Mouse (Mus musculus): Measurements from ENCODE around the gene Prdm16.

Prdm16 gene

DNA sequence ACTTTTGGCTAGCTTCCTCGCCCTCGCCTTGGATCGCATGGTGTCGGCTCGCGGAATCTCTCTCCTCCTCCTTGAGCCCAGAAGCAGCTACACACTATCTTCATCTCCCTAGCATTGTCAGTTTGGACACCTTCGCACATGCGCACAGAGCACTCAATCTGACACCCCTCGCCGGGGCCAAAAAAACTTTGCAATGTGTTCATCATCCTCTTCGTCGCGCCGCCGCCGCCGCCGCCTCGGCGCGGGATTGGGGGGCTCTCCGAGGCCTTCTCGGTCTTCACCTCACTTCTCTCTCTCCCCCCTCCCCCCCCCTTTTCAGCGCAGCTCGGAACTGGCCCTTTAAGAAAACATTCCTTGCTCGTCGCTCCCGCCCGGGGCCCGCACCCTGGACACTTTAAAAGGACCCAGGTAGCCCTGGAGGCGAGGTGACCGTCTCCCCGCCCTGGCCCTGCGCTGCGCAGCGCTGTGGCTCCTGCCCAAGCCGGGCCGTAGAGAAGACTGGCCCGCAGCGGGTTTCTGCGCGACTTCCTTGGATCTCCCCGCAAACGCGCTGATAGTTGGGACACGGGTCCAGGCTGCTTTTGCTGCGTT is at the start of gene Prdm16:
Prdm16 (minus strand) TSS at position 153 of the 591 bp plus-strand sequence.
- in situ Hi-C loops (cut with MboI, MseI), result no loop called here

DNA sequence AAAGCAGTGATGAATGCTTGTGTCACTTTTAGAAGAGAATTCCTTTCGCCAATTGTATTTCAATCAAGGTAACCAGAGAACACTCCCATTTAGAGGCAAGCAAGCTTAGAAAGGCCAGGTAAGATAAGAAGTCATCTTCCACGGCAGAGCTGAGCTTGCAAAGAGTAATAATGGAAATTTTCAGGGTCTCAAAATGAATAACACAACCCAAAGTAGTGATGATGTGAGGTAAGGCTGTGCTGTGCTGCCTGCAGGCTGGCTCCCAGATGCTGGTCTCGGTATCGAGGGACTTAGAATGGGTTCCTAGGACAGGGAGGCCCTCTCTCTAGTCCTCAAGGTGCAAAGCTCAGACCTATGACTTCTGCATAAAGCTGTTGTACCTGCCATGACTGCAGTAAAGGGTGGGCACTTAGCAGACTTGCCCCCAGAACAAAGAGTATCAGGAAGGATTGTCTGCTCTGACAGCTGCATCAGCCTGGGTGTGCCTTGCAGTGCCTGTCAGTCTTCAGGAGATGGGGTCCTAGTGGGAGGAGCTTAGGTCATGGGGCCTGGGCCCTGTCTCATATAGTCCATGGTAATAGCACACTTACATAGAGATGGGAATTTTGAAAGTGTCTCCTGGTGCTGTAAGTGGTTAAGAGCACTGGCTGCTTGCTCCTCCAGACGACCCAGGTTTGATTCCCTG is 46.5 kb upstream of the Prdm16 start:
- in situ Hi-C loops (cut with MboI, MseI), result no loop called here

DNA sequence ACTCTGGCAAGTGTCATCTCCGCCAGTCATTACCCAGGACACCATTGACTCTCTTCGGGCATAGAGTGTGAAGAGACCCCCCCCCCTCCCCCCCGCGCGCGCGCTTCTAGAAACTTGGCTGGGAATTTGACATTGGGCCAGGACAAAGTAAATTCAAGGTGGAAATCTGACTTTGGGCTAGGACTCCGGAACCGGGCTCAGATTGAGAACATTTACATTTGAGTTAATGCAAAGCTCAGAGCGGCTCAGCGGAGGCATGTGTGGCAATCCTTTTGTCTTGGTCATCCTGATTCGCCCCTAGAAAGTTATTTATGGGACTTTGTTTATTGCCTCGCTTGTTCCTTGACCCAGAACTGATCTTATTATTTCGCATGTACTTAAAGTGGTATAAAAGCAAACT is 45.6 kb upstream of the Prdm16 start:
- in situ Hi-C loops (cut with MboI, MseI), result no loop called here

DNA sequence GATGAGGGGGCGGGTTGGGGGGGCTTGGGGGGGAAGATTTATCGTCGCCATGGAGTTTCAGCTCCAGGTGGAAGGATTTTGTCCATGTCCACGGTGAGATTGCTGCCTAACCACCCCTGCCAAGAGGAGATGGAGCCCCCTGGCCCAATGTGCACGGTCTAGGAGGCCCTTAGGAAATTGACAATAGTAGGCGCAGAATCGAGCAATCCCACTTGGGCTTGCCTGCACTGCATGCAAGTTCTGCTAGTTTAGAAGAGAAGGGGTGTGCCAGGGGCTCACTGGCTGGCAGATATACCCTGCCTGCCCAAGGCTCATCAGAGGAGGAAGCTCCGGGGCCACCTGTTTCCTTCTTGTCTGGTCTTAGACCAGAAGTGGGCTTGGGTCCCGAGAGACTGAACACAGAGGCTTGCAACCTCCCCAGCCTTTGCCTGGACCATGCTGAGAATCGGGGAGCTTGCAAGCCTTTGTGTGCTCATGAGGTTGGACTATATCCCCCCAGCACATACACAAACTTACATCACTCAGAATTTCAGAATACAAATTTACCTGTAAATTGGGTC is 38.8 kb upstream of the Prdm16 start:
- in situ Hi-C loops (cut with MboI, MseI), result no loop called here

DNA sequence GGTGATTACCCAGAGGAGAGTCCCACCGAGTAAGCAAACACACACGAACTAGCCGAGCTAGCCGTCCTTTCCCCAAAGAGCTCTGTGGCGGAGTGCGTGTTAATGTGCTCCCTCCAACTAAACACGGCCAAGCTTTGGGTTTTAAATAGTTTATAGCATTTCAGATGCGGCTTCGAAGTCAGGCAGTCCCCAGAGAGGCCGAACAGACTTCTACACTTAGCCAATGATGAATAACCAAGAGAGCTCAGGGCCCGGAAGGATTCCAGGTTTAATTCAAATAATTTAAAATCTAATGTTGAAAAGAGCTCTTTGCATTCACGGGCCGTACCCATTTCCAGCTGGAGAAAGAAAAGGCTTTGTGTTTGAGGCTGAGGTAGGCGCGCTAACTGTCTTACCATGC is 38.3 kb upstream of the Prdm16 start:
- in situ Hi-C loops (cut with MboI, MseI), result no loop called here

DNA sequence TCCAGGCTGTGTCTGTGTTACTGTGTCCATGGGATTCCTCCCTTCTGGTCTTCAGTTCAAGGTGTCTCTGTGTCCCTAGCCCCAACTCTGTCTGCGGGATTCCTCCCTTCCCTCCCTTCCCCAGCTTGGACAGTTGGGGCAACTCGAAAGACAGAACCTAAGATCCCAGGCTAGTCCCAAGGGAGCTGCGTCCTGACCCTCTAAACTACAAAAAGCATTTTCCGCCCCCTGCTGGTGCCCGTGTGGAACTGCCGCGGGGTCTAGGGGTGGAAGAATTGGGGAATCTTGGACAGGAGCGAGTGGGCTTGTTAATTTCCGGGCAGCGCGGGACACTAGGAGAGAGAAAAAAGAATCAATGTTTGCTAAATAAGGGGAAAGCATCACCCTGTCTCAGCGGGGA is 37.9 kb upstream of the Prdm16 start:
- in situ Hi-C loops (cut with MboI, MseI), result no loop called here

DNA sequence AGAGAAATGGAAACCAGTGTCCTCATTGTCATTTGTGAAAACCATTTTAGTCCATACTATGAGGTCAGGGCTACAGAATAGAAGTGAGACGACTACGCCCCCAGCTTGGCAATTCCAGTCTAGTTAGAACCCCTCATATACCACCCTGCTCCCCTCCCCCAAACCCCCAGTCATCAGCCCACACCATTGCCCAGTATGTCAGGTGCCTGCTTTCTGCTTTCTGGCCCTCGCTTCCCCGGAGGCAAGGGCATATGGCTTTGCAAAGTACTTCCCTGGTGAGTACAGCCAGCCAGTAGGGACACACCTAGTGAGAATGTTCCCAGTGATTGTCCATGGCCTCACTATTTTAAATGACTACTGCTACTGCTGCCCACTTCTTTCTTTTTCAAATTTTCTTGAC is 37.3 kb upstream of the Prdm16 start:
- in situ Hi-C loops (cut with MboI, MseI), result no loop called here

DNA sequence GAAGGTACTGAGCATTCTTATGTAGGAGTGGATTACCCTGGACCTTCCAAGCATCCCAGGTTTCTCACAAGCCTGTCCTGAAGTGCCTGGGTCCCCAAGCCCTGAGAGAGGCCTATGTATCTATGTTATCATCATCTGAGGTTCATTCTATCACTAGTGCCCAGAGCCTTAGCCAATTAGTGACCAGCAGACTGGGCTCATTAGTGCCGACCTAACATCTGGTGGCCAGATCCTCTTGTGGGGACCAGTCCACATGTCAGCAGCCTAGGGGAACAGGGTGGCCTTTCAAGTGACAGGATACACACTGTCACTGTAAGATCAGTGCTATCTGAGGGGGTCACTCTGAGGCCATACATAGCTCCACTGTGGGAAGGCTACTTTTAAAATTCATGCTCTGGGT is 35.4 kb upstream of the Prdm16 start:
- in situ Hi-C loops (cut with MboI, MseI), result no loop called here

DNA sequence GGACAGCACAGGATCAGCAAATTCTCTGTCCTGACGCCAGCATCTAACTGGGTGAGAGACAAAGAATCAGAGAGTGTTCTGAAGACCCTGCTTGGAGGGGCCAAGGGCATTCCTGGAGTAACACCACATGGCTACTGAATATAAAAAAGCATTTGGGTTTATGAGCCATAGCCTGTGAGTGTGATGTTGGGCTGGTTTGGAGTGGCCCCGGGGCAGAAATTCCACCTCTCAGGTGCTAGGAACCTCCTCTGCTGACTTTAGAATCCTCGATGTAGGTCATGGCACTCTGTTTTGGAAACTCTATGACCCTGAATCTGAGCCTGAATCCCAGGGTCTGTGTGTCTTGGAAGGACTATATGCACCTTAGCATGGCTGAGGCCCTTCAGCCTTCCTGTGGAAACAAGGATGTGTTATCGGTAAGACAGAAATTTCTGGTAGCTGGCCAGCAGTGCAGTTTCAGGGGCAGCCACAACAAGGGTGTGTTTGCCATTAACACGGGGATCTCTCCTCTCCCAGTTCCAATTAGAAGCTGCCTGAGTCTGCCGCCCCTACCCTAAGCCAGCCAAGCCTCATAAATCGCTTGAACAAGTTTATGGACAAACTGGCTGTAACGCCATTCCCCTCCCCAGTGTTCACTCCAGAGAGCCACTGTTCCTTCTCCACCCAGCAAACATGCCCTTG is 34.7 kb upstream of the Prdm16 start:
- in situ Hi-C loops (cut with MboI, MseI), result no loop called here

DNA sequence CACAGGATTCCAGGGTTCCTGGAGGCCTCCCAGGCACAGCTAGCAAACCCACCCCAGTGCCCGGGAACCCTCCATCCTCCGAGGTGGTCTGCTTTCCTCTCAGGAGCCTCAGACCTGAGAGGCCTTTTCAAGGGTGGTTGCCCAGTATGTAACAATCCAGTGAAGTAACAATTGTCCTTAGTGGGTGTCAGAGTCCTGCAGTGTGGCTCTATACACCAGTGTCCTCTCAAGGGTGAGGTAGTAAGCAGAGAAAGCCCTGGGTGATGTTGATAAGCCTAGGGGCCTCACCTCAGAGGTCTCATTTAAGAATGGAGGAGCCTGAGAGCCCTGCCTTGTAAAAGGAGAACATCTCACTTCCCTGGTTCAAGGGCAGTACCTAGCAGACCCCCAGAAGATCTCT is 31.1 kb upstream of the Prdm16 start, which contains the start of gene Actrt2:
Actrt2 (minus strand) TSS at position 101 of the 400 bp plus-strand sequence.
- in situ Hi-C loops (cut with MboI, MseI), result no loop called here

DNA sequence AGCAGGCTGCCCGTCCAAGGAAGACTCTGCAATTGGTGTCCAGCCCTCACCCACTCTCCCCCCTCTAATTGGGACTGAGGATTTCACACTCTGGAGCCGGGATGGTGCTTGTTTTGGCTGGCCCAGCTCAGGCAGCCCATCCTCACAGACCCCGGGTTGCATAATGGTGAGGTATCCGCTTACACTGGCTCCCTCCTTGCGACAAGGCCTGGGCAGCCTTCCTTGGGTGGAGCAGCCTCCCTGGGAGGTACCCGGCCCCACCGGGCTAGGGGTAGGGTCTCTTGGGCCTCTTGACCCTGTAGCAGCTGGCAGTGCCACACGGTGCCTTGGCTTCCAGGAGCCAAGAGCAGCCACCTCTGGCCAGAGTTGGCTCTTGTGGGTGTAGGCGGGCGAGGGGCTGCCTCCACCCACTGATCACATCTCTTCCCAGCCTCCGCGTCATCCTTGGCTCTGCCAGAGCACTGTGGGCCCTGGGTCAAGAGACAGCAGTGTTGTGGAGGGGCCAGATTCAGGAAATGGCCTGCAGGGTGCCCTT is 26.1 kb upstream of the Prdm16 start:
- in situ Hi-C loops (cut with MboI, MseI), result no loop called here

DNA sequence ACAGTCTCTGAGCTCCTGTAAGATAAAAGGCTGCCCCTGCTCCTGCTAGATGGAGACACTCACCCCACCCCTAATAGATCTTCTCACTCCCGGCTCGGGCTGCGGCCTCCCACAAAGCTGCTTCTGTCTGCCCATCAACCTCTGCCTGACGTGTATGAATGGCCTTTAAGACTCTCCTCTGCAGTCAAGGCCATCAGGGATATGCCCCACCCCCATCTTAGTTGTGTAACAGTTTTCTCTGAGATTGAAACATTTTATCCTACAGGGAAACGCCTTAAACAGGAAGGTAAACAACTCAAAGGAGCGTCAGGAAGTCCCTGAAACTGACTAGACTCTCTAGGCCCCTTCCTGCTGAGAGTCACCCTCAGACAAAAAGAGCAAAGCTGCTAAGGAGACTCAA is 24.6 kb upstream of the Prdm16 start:
- in situ Hi-C loops (cut with MboI, MseI), result no loop called here

DNA sequence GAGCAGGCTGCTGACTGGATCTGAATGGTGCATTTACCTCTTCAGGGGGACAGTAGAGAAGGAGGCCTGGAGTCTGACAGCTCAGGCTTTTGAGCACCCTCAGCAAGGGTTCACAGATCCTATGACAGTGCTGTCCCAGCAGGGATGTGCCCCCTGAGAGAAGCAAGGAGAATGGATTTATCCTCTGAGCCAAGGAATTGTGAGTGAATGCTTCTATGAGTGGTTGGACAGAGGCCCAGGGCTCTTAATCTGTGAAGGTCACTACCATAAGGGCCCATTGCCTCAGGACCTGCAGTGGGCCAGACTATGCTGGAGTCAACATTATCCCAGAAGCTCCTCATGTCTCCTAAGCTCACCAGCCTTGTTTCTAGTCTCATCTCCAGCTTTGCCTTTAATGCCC is 23.4 kb upstream of the Prdm16 start:
- in situ Hi-C loops (cut with MboI, MseI), result no loop called here

DNA sequence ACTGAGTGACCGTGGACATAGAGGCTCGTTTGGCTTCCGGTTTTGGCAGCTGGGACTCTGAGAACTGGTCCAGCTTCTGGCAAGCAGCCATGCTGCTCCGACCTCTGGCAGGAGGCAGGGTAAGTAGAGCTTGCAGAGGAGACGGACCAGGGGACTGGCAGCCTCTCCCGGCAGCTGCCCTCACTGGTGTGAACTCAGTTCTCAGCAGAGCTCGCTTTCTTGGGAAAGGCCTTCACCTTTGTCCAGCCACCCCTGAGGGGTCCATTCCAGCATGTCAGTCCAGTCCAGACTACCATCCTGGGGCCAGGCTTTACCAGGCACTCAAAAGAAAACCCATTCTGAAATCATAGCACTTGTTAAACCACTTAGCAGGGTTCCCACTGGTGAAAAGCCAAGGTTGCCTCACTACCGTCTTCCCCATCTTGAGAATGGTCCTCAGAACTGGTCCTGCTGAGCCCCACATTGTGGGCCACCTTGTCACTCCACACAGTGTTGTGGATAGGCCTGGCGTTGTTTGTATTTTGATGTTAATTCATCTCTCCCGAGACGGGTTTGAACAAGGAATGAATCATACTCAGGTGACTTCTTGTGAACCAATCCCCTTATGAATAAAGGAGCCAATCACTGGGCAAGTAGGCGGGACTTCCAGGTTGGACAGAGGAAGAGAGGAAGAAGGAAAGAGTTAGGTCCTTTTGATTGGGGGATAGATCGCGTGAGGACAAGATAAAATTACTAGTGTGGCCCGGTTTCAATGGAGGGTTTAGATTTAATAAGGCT is 18.6 kb upstream of the Prdm16 start:
- in situ Hi-C loops (cut with MboI, MseI), result no loop called here

DNA sequence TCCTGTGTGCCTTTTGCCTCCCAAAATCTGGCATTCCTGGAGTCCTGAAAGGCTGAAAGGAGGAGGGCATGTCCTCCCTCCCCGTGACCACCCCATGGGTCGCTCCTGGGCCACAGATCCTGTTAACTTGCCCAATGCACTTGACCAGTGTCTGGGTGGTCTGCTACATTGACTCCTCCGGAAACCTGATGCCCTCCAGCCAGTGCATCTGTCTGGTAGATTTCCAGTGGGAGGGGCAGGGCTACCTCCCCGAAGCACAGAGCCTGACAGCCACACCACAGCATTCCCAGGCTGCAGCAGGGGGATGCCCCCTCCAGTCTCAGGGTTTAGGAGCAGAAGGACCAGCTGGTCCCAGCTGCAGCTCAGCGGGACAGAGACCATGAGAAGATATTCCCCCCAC is 15.8 kb upstream of the Prdm16 start:
- in situ Hi-C loops (cut with MboI, MseI), result no loop called here

DNA sequence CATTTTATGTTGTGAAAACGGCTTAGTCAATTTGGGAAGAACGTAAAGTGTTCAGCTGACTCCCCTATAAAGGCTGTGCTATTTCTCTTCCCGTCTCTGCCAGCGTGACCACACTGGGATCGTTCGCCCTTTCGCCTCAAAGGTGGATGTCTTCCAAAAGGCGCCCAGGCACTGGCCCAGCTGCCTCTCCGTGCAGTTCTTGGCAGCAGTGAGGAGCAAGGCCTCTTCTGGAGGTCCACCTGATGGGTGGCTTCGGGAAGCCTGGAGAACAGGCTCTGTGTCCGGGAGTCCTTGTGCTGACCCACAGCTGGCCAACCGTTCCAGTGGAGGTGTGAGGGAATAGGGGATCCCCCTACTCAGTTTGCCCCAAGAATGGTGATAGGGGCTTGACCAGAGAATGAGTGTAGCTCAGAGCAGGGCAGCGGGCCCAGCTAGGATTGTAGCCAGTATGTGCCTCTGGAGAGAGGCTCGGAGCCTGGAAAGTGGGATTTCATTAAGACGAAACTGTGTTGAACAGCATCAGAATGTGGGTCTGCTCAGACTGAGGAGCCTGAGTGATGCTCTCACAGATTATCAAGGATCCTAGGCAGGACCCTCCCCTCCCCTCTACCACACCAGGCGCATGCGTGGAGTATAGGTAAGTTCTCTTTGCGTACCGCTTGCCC is 12.5 kb upstream of the Prdm16 start:
- in situ Hi-C loops (cut with MboI, MseI), result no loop called here

DNA sequence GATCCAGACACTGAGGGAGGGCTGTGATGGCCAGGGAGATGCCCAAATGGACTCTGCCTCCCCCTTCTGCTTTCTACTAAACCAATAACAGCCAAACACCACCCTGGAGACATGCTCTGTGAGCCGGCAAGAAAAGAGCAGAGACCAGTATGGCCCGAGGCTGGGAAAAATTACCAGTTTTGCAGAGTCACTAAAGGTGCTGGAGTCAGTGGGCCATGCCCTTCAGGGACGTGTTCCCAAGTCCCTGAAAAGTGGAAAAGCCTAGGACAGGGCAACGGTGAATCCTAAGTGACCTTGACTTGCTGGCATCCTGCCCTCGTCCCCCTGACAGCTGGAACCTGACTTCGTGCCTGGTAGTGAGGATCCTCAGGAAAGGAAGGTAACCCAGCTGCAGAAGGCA is 5.8 kb upstream of the Prdm16 start:
- in situ Hi-C loops (cut with MboI, MseI), result no loop called here

DNA sequence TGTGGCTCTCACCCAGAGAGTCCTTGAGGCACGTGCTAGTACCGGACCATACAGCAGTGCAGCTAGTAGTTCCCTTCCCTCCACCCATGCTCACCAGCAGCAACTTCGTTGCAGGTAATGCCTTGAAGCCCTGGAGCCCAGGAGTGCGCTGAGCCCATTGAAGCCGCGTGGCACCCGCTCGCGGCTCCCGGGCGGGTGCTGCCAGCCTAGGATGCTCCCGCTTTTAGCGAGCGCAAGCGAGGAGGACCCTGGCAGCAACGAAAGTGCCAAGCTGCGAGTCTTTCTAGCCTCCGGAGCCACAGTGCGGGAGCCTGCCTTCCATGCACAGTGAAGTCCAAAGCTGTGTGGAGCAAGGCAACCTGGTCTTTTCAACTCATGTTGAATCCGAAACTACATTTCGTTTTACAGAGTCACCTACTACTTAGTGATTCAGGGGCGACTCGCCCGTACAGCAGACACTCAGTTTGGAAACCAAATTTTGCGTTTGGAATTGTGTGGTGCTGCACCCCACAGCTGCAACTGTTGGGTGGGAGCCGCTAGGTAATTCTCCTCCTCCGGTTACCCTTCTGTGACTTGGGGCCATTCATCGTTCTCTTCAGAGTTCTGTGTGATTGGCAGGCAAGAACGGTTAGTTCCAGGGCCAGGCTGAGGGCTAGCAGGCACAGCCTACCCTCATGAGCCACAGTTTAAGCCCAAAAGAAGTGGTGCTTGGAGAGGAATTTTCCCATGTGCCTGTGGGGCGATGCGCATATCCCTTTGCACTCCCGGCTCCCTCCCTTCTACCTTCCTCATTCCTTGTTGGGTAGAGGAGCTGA is 4.8 kb upstream of the Prdm16 start:
- in situ Hi-C loops (cut with MboI, MseI), result no loop called here

DNA sequence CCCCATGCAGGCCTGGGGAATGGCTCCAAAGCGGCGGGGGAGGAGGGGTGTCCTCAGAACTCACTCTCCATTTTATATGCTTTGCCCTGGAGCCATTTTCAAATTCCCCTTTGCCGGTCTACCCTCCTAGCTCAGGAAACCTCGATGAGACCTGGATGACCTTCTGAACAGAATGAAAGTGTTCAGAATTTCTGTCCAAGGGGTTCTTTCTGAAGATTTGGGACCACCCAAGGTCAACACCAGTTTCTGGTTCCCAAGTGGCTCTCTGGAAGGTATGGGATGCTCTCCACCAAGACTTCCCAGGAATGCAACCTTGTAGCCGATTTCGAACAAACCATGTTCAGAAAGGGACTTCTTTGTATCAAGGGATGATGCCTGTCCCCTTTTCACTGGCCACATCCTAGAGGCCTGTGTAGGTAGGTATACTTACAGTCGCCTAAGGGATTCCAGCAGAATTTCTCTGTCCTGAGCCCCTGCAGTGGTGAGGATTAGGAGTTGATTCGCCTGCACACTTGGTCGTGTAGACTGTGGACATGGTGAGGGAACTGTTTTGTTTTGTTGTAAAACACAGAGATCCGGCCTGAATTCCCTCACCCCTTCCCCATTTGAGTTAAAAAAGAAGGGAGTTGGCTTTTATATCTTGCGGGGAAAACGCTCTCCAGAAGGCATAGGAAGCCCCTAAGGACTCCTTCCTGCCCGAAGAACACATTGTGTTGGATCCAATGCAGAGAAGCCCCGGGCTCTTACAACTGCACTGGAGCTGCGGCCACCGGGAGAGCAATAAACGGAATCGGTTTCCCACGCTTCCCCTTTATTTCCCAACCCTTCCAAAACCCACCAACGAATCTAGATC is 4.0 kb upstream of the Prdm16 start:
- in situ Hi-C loops (cut with MboI, MseI), result no loop called here
